Mouse (Mus musculus) spleen, adult 2 months (tissue): Measurements from ENCODE around the gene Asxl1. TPM values are rescaled to one million over a fixed set of nuclear protein-coding genes. Genes with fewer than 3 reads are reported as not detected.

Experiments
- DNase-seq, 2 experiments: peaks; one replicate each; pipeline versions ENCODE4 v3.0.0 to v3.0.0-alpha.2; 2012 to 2021; ENCODE audit warnings: low spot score in 2 of 2, low read depth in 1 of 2
- H3K27ac ChIP-seq: fragments of 200-500 bp; 2 replicates; pipeline ENCODE4 v1.5.1; 2012; ENCODE audit warnings: low read length, inconsistent platforms; ENCODE audit not compliant: insufficient read depth
- H3K27me3 ChIP-seq: fragments of 200-500 bp; 2 replicates; pipeline ENCODE4 v1.6.1; 2012; ENCODE audit warnings: mild to moderate bottlenecking, moderate library complexity, low read length, inconsistent platforms; ENCODE audit not compliant: control insufficient read depth, insufficient read depth
- H3K36me3 ChIP-seq: fragments of 200-500 bp; 2 replicates; pipeline ENCODE4 v1.6.1; 2012; ENCODE audit warnings: mild to moderate bottlenecking, low read length, inconsistent platforms; ENCODE audit not compliant: control insufficient read depth, insufficient read depth
- H3K4me1 ChIP-seq: fragments of 200-500 bp; 2 replicates; pipeline ENCODE4 v1.6.1; 2011; ENCODE audit warnings: inconsistent platforms; ENCODE audit not compliant: control insufficient read depth, insufficient read depth, insufficient read length
- H3K4me3 ChIP-seq: fragments of 200-500 bp; 2 replicates; pipeline ENCODE4 v1.5.1; 2011; ENCODE audit warnings: mild to moderate bottlenecking, inconsistent platforms; ENCODE audit not compliant: insufficient read depth, insufficient read length; ENCODE audit errors: extremely low read depth
- CTCF ChIP-seq: fragments of 200-500 bp; IDR thresholded peaks from 2 replicates; pipeline ENCODE4 v1.5.1; 2011; ENCODE audit warnings: mild to moderate bottlenecking, inconsistent platforms; ENCODE audit not compliant: insufficient read depth, insufficient read length, insufficient replicate concordance; ENCODE audit errors: extremely low read depth
- POLR2A ChIP-seq: fragments of 200-500 bp; IDR thresholded peaks from 2 replicates; pipeline ENCODE4 v1.6.1; 2011; ENCODE audit warnings: low read depth, low read length, inconsistent platforms
- WGBS: fragments of 180-500 bp; shearing (Covaris S2); methylation state at CpG from one replicate; pipeline ENCODE4 v1.1.7; 2018; 5-methylcytosine and 5-hydroxymethylcytosine counted together
- polyA plus RNA-seq: library from polyadenylated mRNA; depleted of rRNA; stranded (reverse); fragments of >200 nt; gene quantifications from 2 replicates; pipeline ENCODE4 v1.2.3, GENCODE M21; 2012

Gene Asxl1
- polyA plus RNA-seq, 1 experiment, result 9.9 TPM

DNA sequence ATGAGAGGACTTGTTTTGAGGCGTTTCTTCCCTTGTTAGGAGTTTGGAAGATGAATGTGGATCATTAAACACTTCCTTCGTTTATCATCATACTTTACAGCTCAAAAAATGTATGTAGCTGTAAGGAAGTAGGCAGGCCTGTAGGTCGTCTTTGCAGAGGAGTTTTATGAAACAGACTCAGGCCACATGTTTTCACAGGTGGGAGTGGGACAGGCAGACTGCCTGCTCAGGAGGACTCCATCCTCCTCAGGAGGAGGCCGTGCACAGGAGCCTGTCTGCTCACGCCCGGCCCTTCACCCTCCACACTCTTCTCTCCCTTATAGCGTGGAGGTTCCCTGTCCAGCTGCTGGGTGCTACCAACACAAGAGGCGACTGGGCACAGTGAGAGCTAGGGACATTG, 36.5 kb upstream of the Asxl1 start:
- no peaks in the 10 kb centered on the region for H3K36me3 ChIP-seq
- no peak for DNase-seq
- no peak overlapping the region for H3K4me3 ChIP-seq
- no peaks in the 10 kb centered on the region for H3K4me1 ChIP-seq
- H3K27me3 ChIP-seq, result no peaks in the 10 kb centered on the region
- no peak for TF ChIP-seq CTCF
- TF ChIP-seq POLR2A, result no peak
- no peak overlapping the region for H3K27ac ChIP-seq
- WGBS, result 76% methylated on average over 8 of the region's 8 CpGs

DNA sequence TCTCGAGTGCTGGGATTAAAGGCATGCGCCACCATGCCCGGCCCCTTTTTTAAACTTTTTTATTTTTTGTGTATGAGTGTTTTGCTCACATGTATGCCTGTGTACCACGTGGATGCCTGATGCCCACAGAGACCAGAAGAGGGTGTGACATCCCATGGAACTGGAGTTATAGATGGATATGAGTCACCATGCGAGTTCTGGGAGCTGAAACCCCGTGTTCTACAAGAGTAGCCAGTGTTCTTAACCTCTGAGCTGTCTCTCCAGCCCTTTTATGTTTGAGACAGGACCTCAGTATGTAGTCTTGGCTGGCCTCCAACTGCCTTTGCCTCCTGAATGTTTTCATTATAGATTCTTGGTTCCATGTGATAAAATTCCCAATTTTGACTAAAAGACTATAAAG, 35.4 kb upstream of the Asxl1 start:
- H3K27ac ChIP-seq, result no peak overlapping the region
- no peak overlapping the region for H3K4me3 ChIP-seq
- no peak for DNase-seq
- H3K4me1 ChIP-seq, result no peaks in the 10 kb centered on the region
- WGBS, result 88% methylated on average over 6 of the region's 6 CpGs
- no peaks in the 10 kb centered on the region for H3K36me3 ChIP-seq
- no peaks in the 10 kb centered on the region for H3K27me3 ChIP-seq
- no peak for TF ChIP-seq POLR2A
- TF ChIP-seq CTCF, result no peak

DNA sequence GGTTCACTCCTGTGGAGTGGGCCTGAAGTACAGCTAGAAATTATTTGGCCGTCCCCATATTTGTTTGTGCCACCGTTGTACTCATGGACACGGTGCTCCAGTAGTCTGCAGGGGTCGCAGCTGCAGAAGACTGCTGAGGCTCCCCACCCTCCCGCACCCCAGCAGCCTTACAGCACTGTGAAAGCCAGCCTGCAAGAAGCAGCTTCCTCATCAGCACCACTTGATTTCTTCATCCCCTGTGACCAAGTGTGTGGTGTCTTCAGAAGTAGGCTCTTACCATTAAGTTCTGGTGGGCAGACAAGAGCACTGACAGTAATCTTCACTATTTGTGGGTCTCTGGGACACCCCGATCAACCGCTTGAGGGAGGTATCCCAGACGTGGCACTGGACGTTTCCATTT, 32.7 kb upstream of the Asxl1 start:
- H3K4me3 ChIP-seq, result no peak overlapping the region
- no peaks in the 10 kb centered on the region; the same call in none of the 2 replicates for H3K36me3 ChIP-seq
- WGBS, result 82% methylated on average over 9 of the region's 9 CpGs
- DNase-seq, result no peak
- no peaks in the 10 kb centered on the region for H3K27me3 ChIP-seq
- H3K27ac ChIP-seq, result no peak overlapping the region
- H3K4me1 ChIP-seq, result no peaks in the 10 kb centered on the region
- no peak for TF ChIP-seq CTCF
- TF ChIP-seq POLR2A, result no peak

DNA sequence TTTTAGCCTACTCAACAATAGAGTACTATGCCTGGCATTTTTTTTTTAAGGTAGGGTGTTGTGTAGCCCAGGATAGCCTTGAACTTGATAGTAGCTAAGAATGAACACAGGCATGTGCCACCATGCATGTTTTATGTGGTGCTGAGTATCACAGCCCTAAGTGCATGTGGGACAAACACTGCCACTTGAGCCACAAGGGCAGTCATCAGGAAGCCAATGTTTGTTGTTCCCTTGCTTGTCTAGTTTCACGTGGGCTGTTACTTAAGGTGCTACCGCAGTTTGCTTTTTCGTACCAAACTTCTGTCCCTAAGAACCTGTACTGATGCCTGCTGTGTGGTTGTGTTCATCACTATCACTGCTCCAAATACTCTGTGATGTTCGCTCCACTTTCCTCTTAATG, 27.2 kb upstream of the Asxl1 start:
- TF ChIP-seq POLR2A, result no peak
- TF ChIP-seq CTCF, result no peak
- no peak overlapping the region for H3K4me3 ChIP-seq
- no peak for DNase-seq
- H3K4me1 ChIP-seq, result peaks cover 7% of the 10 kb centered on the region; the same call in 1 of the 2 replicates
- peaks cover 9% of the 10 kb centered on the region for H3K36me3 ChIP-seq
- no peak overlapping the region for H3K27ac ChIP-seq
- 85% methylated on average over 4 of the region's 4 CpGs for WGBS
- no peaks in the 10 kb centered on the region for H3K27me3 ChIP-seq

DNA sequence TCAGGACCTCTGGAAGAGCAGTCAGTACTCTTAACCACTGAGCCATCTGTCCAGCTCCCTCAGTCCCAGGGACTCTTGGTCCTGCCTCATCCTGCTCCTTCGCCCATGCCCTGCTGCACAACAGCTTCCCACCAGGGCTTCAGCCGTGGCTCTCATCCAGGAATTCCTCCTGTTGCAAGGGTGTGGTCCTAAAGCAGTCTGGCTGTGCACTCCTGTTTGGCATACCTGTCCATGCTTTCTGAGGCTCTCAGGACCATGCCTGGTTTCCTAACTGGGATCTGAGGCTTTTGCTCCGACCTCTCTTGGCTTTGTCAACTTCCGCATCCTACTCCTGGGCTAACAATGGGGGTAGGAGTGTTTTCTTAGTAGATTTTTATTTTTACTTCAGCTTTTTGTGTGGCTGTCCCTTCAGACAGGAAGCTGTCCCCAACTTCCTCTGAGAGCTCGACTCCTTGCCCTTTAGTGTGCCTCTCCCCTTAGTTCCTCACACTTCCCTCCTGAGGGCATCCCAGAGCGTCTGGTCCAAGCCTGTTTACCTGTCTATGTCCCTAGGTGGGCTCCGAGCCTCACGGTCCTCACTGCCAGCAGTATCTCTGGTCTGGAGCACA, 26.5 kb upstream of the Asxl1 start:
- Histone ChIP-seq H3K36me3 (peaks cover 9% of the 10 kb centered on the region), H3K4me1 (peaks cover 7% of the 10 kb centered on the region; the same call in 1 of the 2 replicates), H3K27ac (peak overlapping the region; percentile 65), H3K27me3 (no peaks in the 10 kb centered on the region), H3K4me3 (no peak overlapping the region)
- 34% methylated on average over 8 of the region's 8 CpGs for WGBS
- TF ChIP-seq CTCF (no peak), POLR2A (no peak)
- DNase-seq, result no peak

DNA sequence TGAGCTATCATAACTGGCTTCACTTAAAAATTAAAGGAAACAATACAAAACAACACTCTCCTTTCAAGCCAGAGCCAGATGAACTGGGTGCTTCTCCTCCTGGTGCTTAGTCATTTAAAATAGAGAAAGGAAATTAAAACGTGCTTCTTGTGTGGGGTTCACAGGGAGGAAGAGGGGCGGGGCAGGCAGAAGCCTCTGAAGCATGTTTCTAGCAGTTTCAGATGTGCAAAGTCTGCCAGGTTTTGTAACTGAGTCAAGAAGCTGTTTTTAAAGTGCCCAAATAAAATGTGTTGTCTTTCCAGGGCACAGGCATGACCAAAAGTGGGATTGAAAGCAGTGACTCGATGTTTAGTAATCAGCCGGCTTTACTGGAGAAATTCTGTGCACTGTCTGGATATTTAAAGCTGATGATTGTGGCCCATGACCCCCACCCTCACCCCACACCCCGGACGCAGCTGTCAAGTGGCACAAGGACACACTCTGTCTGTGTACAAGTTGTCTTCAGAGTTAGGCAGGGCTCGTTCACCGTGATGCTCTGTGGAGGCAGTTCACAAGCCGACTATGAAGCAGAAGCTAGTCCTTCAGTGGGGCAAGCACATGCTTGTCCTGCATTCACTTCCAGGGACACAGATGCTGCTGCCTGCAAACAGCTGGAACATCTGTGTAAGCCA, 19.8 kb upstream of the Asxl1 start:
- Histone ChIP-seq H3K4me3 (no peak overlapping the region), H3K4me1 (peaks cover 2% of the 10 kb centered on the region; the same call in 1 of the 2 replicates), H3K27me3 (no peaks in the 10 kb centered on the region), H3K27ac (peak overlapping the region; percentile 7; the same call in 1 of the 2 replicates), H3K36me3 (peaks cover 12% of the 10 kb centered on the region)
- 47% methylated on average over 9 of the region's 9 CpGs for WGBS
- DNase-seq, result no peak
- no peak for TF ChIP-seq POLR2A
- TF ChIP-seq CTCF, result no peak

DNA sequence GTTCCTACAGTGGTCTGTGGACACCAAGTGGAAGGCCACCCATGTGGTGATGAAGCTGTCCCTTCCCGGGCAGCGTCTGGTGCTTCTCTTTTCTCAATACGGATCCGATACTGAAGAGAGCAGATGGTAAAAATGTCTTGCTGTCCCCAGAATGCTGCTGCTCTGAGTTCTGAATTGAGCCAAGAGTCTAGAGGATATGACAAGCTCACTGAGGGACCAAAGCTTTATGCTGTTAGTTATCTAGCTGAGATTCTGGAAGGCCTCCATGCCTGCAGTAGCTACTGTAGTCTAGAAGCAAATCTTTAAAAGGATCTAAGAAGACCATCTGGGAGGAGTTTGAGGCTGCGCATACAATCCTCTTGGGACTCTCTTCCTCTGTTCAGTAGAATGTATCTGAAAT, 13.4 kb upstream of the Asxl1 start:
- H3K4me3 ChIP-seq, result no peak overlapping the region
- WGBS, result 80% methylated on average over 5 of the region's 5 CpGs
- H3K4me1 ChIP-seq, result peaks cover 12% of the 10 kb centered on the region; the same call in 1 of the 2 replicates
- peaks cover 7% of the 10 kb centered on the region for H3K36me3 ChIP-seq
- H3K27ac ChIP-seq, result no peak overlapping the region
- TF ChIP-seq POLR2A (no peak), CTCF (no peak)
- no peaks in the 10 kb centered on the region for H3K27me3 ChIP-seq
- no peak for DNase-seq
